Mouse (Mus musculus) cortical plate, adult 2 months (tissue): ENCODE measurements at regions not wholly inside any gene's neighbourhood (a gene's known extent, or its start where the extent isn't known, plus 50 kb on each side); places are given as distances from the start of the nearest gene placed in this dataset.

Source experiments
- CTCF ChIP-seq: fragments of 200-500 bp; IDR thresholded peaks from 2 replicates; pipeline ENCODE4 v1.5.1; 2011; ENCODE audit warnings: mild to moderate bottlenecking, control low read depth, low read length; ENCODE audit not compliant: insufficient read depth; ENCODE audit errors: extremely low read depth
- POLR2A ChIP-seq: fragments of 200-500 bp; IDR thresholded peaks from 2 replicates; pipeline ENCODE4 v1.6.1; 2011; ENCODE audit warnings: mild to moderate bottlenecking, low read length, control low read depth; ENCODE audit not compliant: insufficient read depth; ENCODE audit errors: extremely low read depth

DNA sequence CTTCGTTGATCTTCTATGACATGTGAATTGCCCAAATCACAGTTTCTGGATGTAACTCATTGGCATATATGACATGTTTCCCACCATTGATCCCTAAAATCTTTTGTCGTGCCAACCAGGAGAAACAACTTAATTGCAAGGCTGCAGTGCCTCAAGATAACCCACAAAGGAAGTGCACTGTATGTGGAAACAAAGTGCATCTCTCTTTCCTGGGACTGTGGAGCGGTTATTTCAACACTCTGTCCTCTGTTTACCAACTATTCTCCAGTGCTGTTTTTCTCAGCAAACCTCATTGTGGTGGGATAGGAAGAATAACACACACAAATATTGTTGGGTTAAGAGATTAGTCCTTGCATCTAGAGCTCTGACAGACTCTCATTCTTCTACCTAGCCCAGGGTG lies 119.8 kb upstream of the Ankrd55 start:
- TF ChIP-seq POLR2A (no peak), CTCF (no peak)
